In genomic region chr16:19961070-19961469, GRCm38 (mm10) we compare ENCODE assay signal across 21 mouse cellular contexts. TPM values are rescaled to one million over a fixed set of nuclear protein-coding genes. Genes with fewer than 3 reads are reported as not detected.
DNase-seq lines count a peak whose midpoint lies in the region; ATAC-seq and TF ChIP-seq lines count a peak whose summit lies in the region.
"Had no signal": no experiment of that assay in that cellular context is flagged by ENCODE, and none has a peak within 500 bp of the region (broad histone marks: within the 10 kb centered on the region; RNA-seq: fewer than 3 reads in every experiment).

No protein-coding gene starts in this region.

- H3K27me3 ChIP-seq in heart, embryonic 11.5 days (ENCODE audit: control insufficient read depth, insufficient read depth, low read length): no peaks in the 10 kb centered on the region
- no peaks in the 10 kb centered on the region for H3K27me3 ChIP-seq in liver, postnatal 0 days (ENCODE audit: insufficient read depth, low read length)
- no peaks in the 10 kb centered on the region for H3K27me3 ChIP-seq in liver, embryonic 12.5 days (replicated peaks)
- H3K27me3 ChIP-seq in lung, postnatal 0 days (replicated peaks; ENCODE audit: insufficient read depth, low read length): no peaks in the 10 kb centered on the region
- no peaks in the 10 kb centered on the region for H3K27me3 ChIP-seq in stomach, embryonic 16.5 days (ENCODE audit: control insufficient read depth, insufficient read depth, low read length)
- H3K27me3 ChIP-seq: CH12.LX; forebrain, embryonic 13.5 days; heart, embryonic 13.5 days; hindbrain, embryonic 13.5 days; Patski had no signal

- ATAC-seq in heart, embryonic 11.5 days (replicated peaks; ENCODE audit: insufficient number of reproducible peaks, low FRiP score, low TSS enrichment): no peak
- no peak for ATAC-seq in liver, postnatal 0 days
- no peak for ATAC-seq in liver, embryonic 12.5 days
- peak; percentile 87 for ATAC-seq in lung, postnatal 0 days
- ATAC-seq in stomach, embryonic 16.5 days (ENCODE audit: insufficient read depth, low FRiP score): peak; percentile 75; the same call in 1 of the 2 replicates
- ATAC-seq: forebrain, embryonic 13.5 days; forebrain, postnatal 0 days; hindbrain, postnatal 0 days had no signal

- no peak for DNase-seq in heart, postnatal 25 days (ENCODE audit: low spot score)
- no peak for DNase-seq in liver, postnatal 0 days
- DNase-seq in lung, postnatal 0 days (ENCODE audit: low spot score): peak; percentile 80
- no peak for DNase-seq in lung, postnatal 10 days
- no peak for DNase-seq in c-Kit-positive CD71-positive TER-119-positive erythroid progenitor cells, embryonic 14.5 days (ENCODE audit: low spot score)
- DNase-seq: adrenal gland, postnatal 14 days; cerebellum, adult 18-20 months; cerebellum, adult 9-11 months; cerebellum, postnatal 36 days; gastrocnemius, postnatal 14 days had no signal

- H3K9ac ChIP-seq in heart, embryonic 11.5 days (ENCODE audit: low read depth, low read length): no peak overlapping the region
- H3K9ac ChIP-seq in liver, postnatal 0 days (replicated peaks): no peak overlapping the region
- no peak overlapping the region for H3K9ac ChIP-seq in liver, embryonic 12.5 days
- H3K9ac ChIP-seq in lung, postnatal 0 days (replicated peaks; ENCODE audit: low read depth): no peak overlapping the region
- H3K9ac ChIP-seq in stomach, embryonic 16.5 days (ENCODE audit: low read length): no peak overlapping the region
- H3K9ac ChIP-seq: forebrain, embryonic 13.5 days; forebrain, postnatal 0 days; heart, embryonic 13.5 days; hindbrain, embryonic 13.5 days had no signal

- H3K4me3 ChIP-seq in heart, embryonic 11.5 days (ENCODE audit: low read depth, low read length): no peak overlapping the region
- H3K4me3 ChIP-seq in liver, postnatal 0 days (ENCODE audit: low read depth, low read length): no peak overlapping the region
- no peak overlapping the region for H3K4me3 ChIP-seq in liver, embryonic 12.5 days
- no peak overlapping the region for H3K4me3 ChIP-seq in lung, postnatal 0 days (ENCODE audit: low read depth, low read length)
- no peak overlapping the region for H3K4me3 ChIP-seq in stomach, embryonic 16.5 days (replicated peaks; ENCODE audit: low read length)
- H3K4me3 ChIP-seq: embryonic facial prominence, embryonic 10.5 days; forebrain, embryonic 13.5 days; heart, embryonic 13.5 days; hindbrain, embryonic 13.5 days had no signal

- H3K9me3 ChIP-seq in heart, embryonic 11.5 days (replicated peaks; ENCODE audit: control insufficient read depth, low read length): no peaks in the 10 kb centered on the region
- H3K9me3 ChIP-seq in liver, postnatal 0 days (ENCODE audit: low read length): no peaks in the 10 kb centered on the region
- H3K9me3 ChIP-seq in liver, embryonic 12.5 days (replicated peaks): no peaks in the 10 kb centered on the region
- H3K9me3 ChIP-seq in lung, postnatal 0 days (ENCODE audit: low read length): no peaks in the 10 kb centered on the region
- H3K9me3 ChIP-seq in stomach, embryonic 16.5 days (replicated peaks; ENCODE audit: control insufficient read depth, low read length): no peaks in the 10 kb centered on the region
- H3K9me3 ChIP-seq: embryonic facial prominence, embryonic 10.5 days; forebrain, embryonic 13.5 days; heart, embryonic 13.5 days; hindbrain, embryonic 13.5 days had no signal

- intact Hi-C loops in heart, postnatal 25 days (cut with DNase I): loop anchor here (2.0 kb wide), 1 partner anchor 22 kb away; the partner anchor contains the start of gene Klhl6

- TF ChIP-seq EP300 in liver, postnatal 0 days (IDR thresholded peaks at IDR 0.05; ENCODE audit: low read depth): no peak
- peak; percentile 71 for TF ChIP-seq EP300 in lung, postnatal 0 days (IDR thresholded peaks at IDR 0.05)

- TF ChIP-seq CTCF in liver, postnatal 0 days (IDR thresholded peaks at IDR 0.05; ENCODE audit: low read depth): no peak
- no peak for TF ChIP-seq CTCF in lung, postnatal 0 days (IDR thresholded peaks at IDR 0.05)

- H3K27ac ChIP-seq in heart, embryonic 11.5 days (ENCODE audit: low read depth, low read length): 0 out of 2 replicates have a peak overlapping the region, but pooled peaks have one; percentile 32
- H3K27ac ChIP-seq in liver, postnatal 0 days (ENCODE audit: low read depth): peak overlapping the region; percentile 18; the same call in 1 of the 2 replicates
- no peak overlapping the region for H3K27ac ChIP-seq in liver, embryonic 12.5 days
- H3K27ac ChIP-seq in lung, postnatal 0 days (ENCODE audit: low read length): peak overlapping the region; percentile 39
- no peak overlapping the region for H3K27ac ChIP-seq in stomach, embryonic 16.5 days (ENCODE audit: low read length)
- H3K27ac ChIP-seq: embryonic facial prominence, embryonic 10.5 days; forebrain, embryonic 13.5 days; hindbrain, embryonic 13.5 days; hindbrain, postnatal 0 days had no signal

- no peaks in the 10 kb centered on the region for H3K36me3 ChIP-seq in heart, embryonic 11.5 days (ENCODE audit: control insufficient read depth, insufficient read depth, low read length)
- H3K36me3 ChIP-seq in liver, postnatal 0 days (replicated peaks; ENCODE audit: insufficient read depth, low read length): peaks cover 7% of the 10 kb centered on the region; the same call in 1 of the 2 replicates
- peaks cover 5% of the 10 kb centered on the region; the same call in 1 of the 2 replicates for H3K36me3 ChIP-seq in liver, embryonic 12.5 days
- no peaks in the 10 kb centered on the region for H3K36me3 ChIP-seq in lung, postnatal 0 days (ENCODE audit: insufficient read depth, low read length)
- H3K36me3 ChIP-seq in stomach, embryonic 16.5 days (ENCODE audit: control insufficient read depth, insufficient read depth, low read length): no peaks in the 10 kb centered on the region
- H3K36me3 ChIP-seq: embryonic facial prominence, embryonic 10.5 days; hindbrain, embryonic 13.5 days had no signal

- H3K4me2 ChIP-seq in heart, embryonic 11.5 days: no peak overlapping the region
- H3K4me2 ChIP-seq in liver, postnatal 0 days (ENCODE audit: low read depth, low read length): no peak overlapping the region
- H3K4me2 ChIP-seq in liver, embryonic 12.5 days: no peak overlapping the region
- H3K4me2 ChIP-seq in lung, postnatal 0 days (replicated peaks; ENCODE audit: low read depth, low read length): no peak overlapping the region
- no peak overlapping the region for H3K4me2 ChIP-seq in stomach, embryonic 16.5 days (ENCODE audit: low read depth, low read length)
- H3K4me2 ChIP-seq: forebrain, embryonic 13.5 days; heart, embryonic 13.5 days; hindbrain, embryonic 13.5 days had no signal

- H3K4me1 ChIP-seq in heart, embryonic 11.5 days (ENCODE audit: control insufficient read depth, insufficient read depth, low read length): no peaks in the 10 kb centered on the region; the same call in 1 of the 2 replicates
- H3K4me1 ChIP-seq in liver, postnatal 0 days (ENCODE audit: insufficient read depth): no peaks in the 10 kb centered on the region
- H3K4me1 ChIP-seq in liver, embryonic 12.5 days: no peaks in the 10 kb centered on the region
- peaks cover 5% of the 10 kb centered on the region; the same call in 1 of the 2 replicates for H3K4me1 ChIP-seq in lung, postnatal 0 days (ENCODE audit: insufficient read depth, low read depth, low read length)
- no peaks in the 10 kb centered on the region for H3K4me1 ChIP-seq in stomach, embryonic 16.5 days (ENCODE audit: control insufficient read depth, insufficient read depth, low read length)
- H3K4me1 ChIP-seq: embryonic facial prominence, embryonic 10.5 days; hindbrain, embryonic 13.5 days had no signal

- 85% methylated on average over 2 of the region's 2 CpGs for WGBS in heart, embryonic 11.5 days (ENCODE audit: insufficient replicate concordance)
- 76% methylated on average over 2 of the region's 2 CpGs for WGBS in liver, postnatal 0 days (ENCODE audit: insufficient replicate concordance)
- 67% methylated on average over 2 of the region's 2 CpGs for WGBS in liver, embryonic 12.5 days (ENCODE audit: insufficient replicate concordance)
- 36% methylated on average over 2 of the region's 2 CpGs for WGBS in lung, postnatal 0 days
- 57% methylated on average over 2 of the region's 2 CpGs for WGBS in stomach, embryonic 16.5 days

RNA-seq across cellular contexts. Expression of gene Klhl6, which starts 21.8 kb away (rescaled TPM):
- polyA plus RNA-seq in heart, embryonic 11.5 days (2014; fragmentation: Nextera tagmentation; extraction: Ambion mirVana): 29.2 and 35.4 TPM in 2 replicates
- 1 to 10 TPM; 4.2 to 5.9 TPM for total RNA-seq in heart, postnatal 25 days (2021)
- 17.1 and 17.2 TPM in 2 replicates for polyA plus RNA-seq in liver, postnatal 0 days (2015; fragmentation: Nextera tagmentation; extraction: Ambion mirVana)
- polyA plus RNA-seq in liver, embryonic 12.5 days (2016; fragmentation: Nextera tagmentation; extraction: Ambion mirVana): 17.4 and 18.0 TPM in 2 replicates
- polyA plus RNA-seq in lung, postnatal 0 days (2015; fragmentation: Nextera tagmentation; extraction: Ambion mirVana): 7.7 and 10.0 TPM in 2 replicates
- 7.8 and 7.9 TPM in 2 replicates for polyA plus RNA-seq in stomach, embryonic 16.5 days (2015; fragmentation: Nextera tagmentation; extraction: Ambion mirVana)

Comparison
In these comparisons a context has a peak if more than half of its experiments do, and no peak if none do; other contexts are left out.
1. H3K27ac ChIP-seq: peak in heart, embryonic 11.5 days (single experiment), liver, postnatal 0 days (single experiment) and lung, postnatal 0 days (single experiment); none in liver, embryonic 12.5 days (single experiment) and stomach, embryonic 16.5 days (single experiment).
2. ATAC-seq: peak in lung, postnatal 0 days (single experiment) and stomach, embryonic 16.5 days (single experiment); none in heart, embryonic 11.5 days (single experiment), liver, postnatal 0 days (single experiment) and liver, embryonic 12.5 days (single experiment).